Mouse (Mus musculus) CH12.LX (cell line): ENCODE data around the gene Prrg1. TPM values are rescaled to one million over a fixed set of nuclear protein-coding genes. Genes with fewer than 3 reads are reported as not detected.

Experiments
- DNase-seq: peaks from one replicate; pipeline ENCODE4 v3.0.0-alpha.2; 2013; ENCODE audit errors: extremely low read depth
- H3K27ac ChIP-seq: 2 replicates; pipeline ENCODE4 v1.5.1; 2012; ENCODE audit warnings: low read depth, mild to moderate bottlenecking, control low read depth, moderate library complexity; ENCODE audit not compliant: insufficient read depth
- H3K27me3 ChIP-seq: replicated peaks from 2 replicates; pipeline ENCODE3; 2012; ENCODE audit warnings: inconsistent platforms
- H3K36me3 ChIP-seq, 2 experiments: replicated peaks in 1 of 2; 2 replicates each; pipeline versions ENCODE3 to v1.6.1; 2012; ENCODE audit warnings: inconsistent platforms in 1 of 2, low read length in 1 of 2, mild to moderate bottlenecking in 1 of 2, mixed read lengths in 1 of 2, moderate library complexity in 1 of 2; ENCODE audit not compliant: control insufficient read depth in 1 of 2, insufficient read depth in 1 of 2
- H3K4me1 ChIP-seq, 2 experiments: 2 replicates each; pipeline ENCODE4 v1.6.1; 2012; ENCODE audit warnings: inconsistent platforms in 1 of 2, moderate library complexity in 1 of 2; ENCODE audit not compliant: insufficient read depth in 2 of 2, control insufficient read depth in 1 of 2
- H3K4me2 ChIP-seq: 2 replicates; pipeline ENCODE4 v1.6.1; 2012; ENCODE audit warnings: low read depth, mild to moderate bottlenecking, control low read depth; ENCODE audit not compliant: poor library complexity, insufficient read depth, severe bottlenecking
- H3K4me3 ChIP-seq, 3 experiments: fragments of 150-350 bp in 1 of 3; sonication (generic) in 1 of 3; replicated peaks in 1 of 3; 2 replicates each; pipeline versions ENCODE3 to v1.5.1; 2011 to 2012; ENCODE audit warnings: low read depth in 2 of 3, low read length in 2 of 3, mild to moderate bottlenecking in 2 of 3, moderate library complexity in 2 of 3, control low read depth in 1 of 3, improper control_type of control experiment in 1 of 3, inconsistent platforms in 1 of 3, mixed read lengths in 1 of 3; ENCODE audit not compliant: poor library complexity in 1 of 3
- H3K79me2 ChIP-seq: replicated peaks from 2 replicates; pipeline ENCODE4 v1.6.1; 2012; ENCODE audit warnings: mild to moderate bottlenecking, moderate library complexity; ENCODE audit not compliant: control insufficient read depth, poor library complexity, insufficient read depth, severe bottlenecking; ENCODE audit errors: extremely low read depth
- H3K9ac ChIP-seq: 2 replicates; pipeline ENCODE4 v1.6.1; 2012; ENCODE audit warnings: low read depth, mild to moderate bottlenecking, control low read depth, moderate library complexity; ENCODE audit not compliant: insufficient read depth
- H3K9me3 ChIP-seq: replicated peaks from 2 replicates; pipeline ENCODE3; 2012; ENCODE audit warnings: low read length, inconsistent platforms, mixed read lengths
- CHD1 ChIP-seq: IDR thresholded peaks from 2 replicates; pipeline ENCODE4 v1.6.1; 2012; ENCODE audit warnings: low read depth, low read length, improper control_type of control experiment, inconsistent platforms
- CTCF ChIP-seq, 2 experiments: IDR thresholded peaks in 1 of 2; conservative IDR thresholded peaks in 1 of 2; 2 replicates each; pipeline ENCODE4 v1.5.1; 2011 to 2012; ENCODE audit warnings: low read depth in 2 of 2, low read length in 2 of 2, improper control_type of control experiment in 1 of 2, inconsistent platforms in 1 of 2, mild to moderate bottlenecking in 1 of 2, moderate library complexity in 1 of 2
- ELF1 ChIP-seq: IDR thresholded peaks from 2 replicates; pipeline ENCODE4 v1.6.1; 2014; ENCODE audit warnings: low read depth, mild to moderate bottlenecking, inconsistent platforms, low read length, improper control_type of control experiment
- EP300 ChIP-seq: IDR thresholded peaks from 2 replicates; pipeline ENCODE4 v1.6.1; 2011; ENCODE audit warnings: low read length, improper control_type of control experiment
- IRF4 ChIP-seq: IDR thresholded peaks from 2 replicates; pipeline ENCODE4 v1.6.1; 2014; ENCODE audit warnings: low read depth, mild to moderate bottlenecking, inconsistent platforms, low read length, improper control_type of control experiment
- JUN ChIP-seq: IDR thresholded peaks from 2 replicates; pipeline ENCODE4 v1.6.1; 2011; ENCODE audit warnings: low read depth, mild to moderate bottlenecking, low read length, improper control_type of control experiment, moderate library complexity; ENCODE audit not compliant: insufficient read depth
- JUND ChIP-seq: conservative IDR thresholded peaks from 2 replicates; pipeline ENCODE4 v1.6.1; 2011; ENCODE audit warnings: low read depth, low read length, improper control_type of control experiment
- KAT2A ChIP-seq: IDR thresholded peaks from 2 replicates; pipeline ENCODE4 v1.6.1; 2012; ENCODE audit warnings: low read length, improper control_type of control experiment, inconsistent platforms; ENCODE audit not compliant: insufficient replicate concordance
- MAZ ChIP-seq: IDR thresholded peaks from 2 replicates; pipeline ENCODE4 v1.6.1; 2012; ENCODE audit warnings: low read depth, mild to moderate bottlenecking, inconsistent platforms, low read length, improper control_type of control experiment, moderate library complexity
- NRF1 ChIP-seq: IDR thresholded peaks from 2 replicates; pipeline ENCODE4 v1.6.1; 2014; ENCODE audit warnings: low read depth, mild to moderate bottlenecking, inconsistent platforms, low read length, improper control_type of control experiment, moderate library complexity
- POLR2A ChIP-seq: IDR thresholded peaks from 2 replicates; pipeline ENCODE4 v1.6.1; 2011; ENCODE audit warnings: low read depth, mild to moderate bottlenecking, improper control_type of control experiment, low read length
- RCOR1 ChIP-seq: conservative IDR thresholded peaks from 2 replicates; pipeline ENCODE4 v1.6.1; 2012; ENCODE audit warnings: low read depth, mild to moderate bottlenecking, inconsistent platforms, low read length, improper control_type of control experiment
- SIN3A ChIP-seq: IDR thresholded peaks from 2 replicates; pipeline ENCODE4 v1.6.1; 2012; ENCODE audit warnings: low read length, improper control_type of control experiment, inconsistent platforms
- UBTF ChIP-seq: IDR thresholded peaks from 2 replicates; pipeline ENCODE4 v1.6.1; 2012; ENCODE audit warnings: low read depth, mild to moderate bottlenecking, inconsistent platforms, low read length, improper control_type of control experiment, moderate library complexity
- USF1 ChIP-seq: IDR thresholded peaks from 2 replicates; pipeline ENCODE4 v1.6.1; 2014; ENCODE audit warnings: low read depth, mild to moderate bottlenecking, inconsistent platforms, low read length, improper control_type of control experiment
- USF2 ChIP-seq: conservative IDR thresholded peaks from 2 replicates; pipeline ENCODE4 v1.6.1; 2011; ENCODE audit warnings: low read depth, low read length, improper control_type of control experiment
- ZC3H11A ChIP-seq: IDR thresholded peaks from 2 replicates; pipeline ENCODE4 v1.6.1; 2012; ENCODE audit warnings: low read depth, mild to moderate bottlenecking, inconsistent platforms, low read length, improper control_type of control experiment
- ZNF384 ChIP-seq: IDR thresholded peaks from 2 replicates; pipeline ENCODE4 v1.6.1; 2012; ENCODE audit warnings: low read depth, low read length, improper control_type of control experiment, inconsistent platforms
- dilution Hi-C: fragments of 300-500 bp; cut with MboI; formaldehyde crosslinking; loops from 2 replicates; pipeline ENCODE4 v1.14.3; 2020; ENCODE audit warnings: low sequenced_read_pairs; ENCODE audit not compliant: extremely low pct_unique_long_range_greater_than_20kb, extremely low pct_ligation_motif_present
- in situ Hi-C: fragments of 300-500 bp; cut with MboI; formaldehyde crosslinking; loops from 3 replicates; pipeline ENCODE4 v1.14.3; 2019; ENCODE audit warnings: low sequenced_read_pairs, low pct_ligation_motif_present, low pct_unique_long_range_greater_than_20kb, mixed read lengths
- polyA plus RNA-seq: library from polyadenylated mRNA; unstranded; fragments of >175 nt; gene quantifications from 2 replicates; pipeline ENCODE4 v1.2.1, GENCODE M21; 2012; ENCODE audit warnings: low read depth; ENCODE audit not compliant: insufficient read length
- total RNA-seq, 2 experiments: library from RNA; depleted of rRNA; stranded (reverse); fragments of 300-350 nt in 1 of 2; fragments of >200 nt in 1 of 2; gene quantifications; 2 replicates each; pipeline ENCODE4 v1.2.3; 2012 to 2014

Prrg1 gene
- total and polyA plus RNA-seq, 3 experiments: not detected

DNA sequence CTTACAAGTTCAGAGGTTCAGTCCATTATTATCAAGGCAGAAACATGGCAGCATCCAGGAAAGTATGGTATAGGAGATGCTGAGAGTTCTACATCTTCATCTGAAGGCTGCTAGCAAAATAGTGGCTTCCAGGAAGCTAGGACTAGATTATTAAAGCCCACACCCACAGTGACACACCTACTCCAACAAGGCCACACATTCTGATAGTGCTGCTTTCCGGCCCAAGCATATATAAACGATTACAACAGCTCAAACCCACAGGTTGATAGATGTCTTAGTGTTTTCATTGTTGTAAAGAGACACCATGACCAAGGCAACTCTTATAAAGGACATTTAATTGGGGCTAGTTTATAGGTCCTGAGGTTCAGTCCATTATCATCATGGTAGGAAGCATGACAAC lies 30.3 kb downstream of the Prrg1 start:
- DNase-seq: no peak
- Histone ChIP-seq H3K27me3 (no peaks in the 10 kb centered on the region), H3K4me2 (no peak overlapping the region), H3K4me3 (no peak overlapping the region), H3K9me3 (peaks cover 3% of the 10 kb centered on the region), H3K79me2 (no peaks in the 10 kb centered on the region), H3K36me3 (no peaks in the 10 kb centered on the region), H3K27ac (no peak overlapping the region), H3K9ac (no peak overlapping the region), H3K4me1 (no peaks in the 10 kb centered on the region)
- in situ Hi-C loops: no loop called here
- TF ChIP-seq JUND: no peak
- dilution Hi-C loops: no loop called here

DNA sequence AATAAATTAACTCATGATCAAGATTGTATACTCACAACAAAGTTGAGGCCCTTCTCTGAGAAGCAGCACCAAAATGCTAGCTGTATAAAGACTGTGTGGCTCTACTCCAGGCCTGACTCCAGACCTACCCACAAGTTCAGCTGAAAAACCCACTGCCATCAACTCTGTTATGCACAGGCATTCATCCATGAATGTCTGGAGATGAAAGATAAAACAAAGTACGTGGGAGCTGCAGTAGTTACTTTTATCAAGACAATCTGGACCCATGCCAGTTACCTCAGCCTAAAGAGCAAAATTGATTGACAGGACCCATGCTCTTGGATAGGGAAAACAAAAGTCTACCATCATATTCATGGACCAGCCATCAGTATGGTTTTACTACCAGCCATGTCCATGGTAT lies 31.0 kb downstream of the Prrg1 start:
- H3K9ac ChIP-seq: no peak overlapping the region
- H3K79me2 ChIP-seq: no peaks in the 10 kb centered on the region
- in situ Hi-C loops (no loop called here), dilution Hi-C loops (no loop called here)
- no peaks in the 10 kb centered on the region for H3K27me3 ChIP-seq
- H3K4me1 ChIP-seq: no peaks in the 10 kb centered on the region
- peaks cover 3% of the 10 kb centered on the region for H3K9me3 ChIP-seq
- H3K4me2 ChIP-seq: no peak overlapping the region
- H3K27ac ChIP-seq: no peak overlapping the region
- no peak for TF ChIP-seq IRF4
- TF ChIP-seq EP300: no peak
- no peak for TF ChIP-seq JUN
- TF ChIP-seq RCOR1: no peak
- TF ChIP-seq MAZ: no peak
- TF ChIP-seq ELF1: no peak
- TF ChIP-seq USF2: no peak
- no peak for TF ChIP-seq ZNF384
- no peak for TF ChIP-seq ZC3H11A
- no peak for TF ChIP-seq UBTF
- no peak for TF ChIP-seq CHD1
- no peak for TF ChIP-seq POLR2A
- TF ChIP-seq NRF1: no peak
- TF ChIP-seq CTCF (conservative IDR thresholded peaks at IDR 0.05 in 1 of 2, IDR thresholded peaks at IDR 0.05 in 1 of 2; ENCODE audit: low read depth in 2 of 2, low read length in 2 of 2): no peak
- TF ChIP-seq KAT2A: no peak
- no peak for TF ChIP-seq USF1
- TF ChIP-seq SIN3A: no peak
- no peak overlapping the region for H3K4me3 ChIP-seq
- no peaks in the 10 kb centered on the region for H3K36me3 ChIP-seq
- DNase-seq: no peak
